Comparison of ENCODE assay signal across 8 mouse cellular contexts in genomic region chr10:19934384-19935294, GRCm38 (mm10). TPM values are rescaled to one million over a fixed set of nuclear protein-coding genes. Genes with fewer than 3 reads are reported as not detected.
DNase-seq lines count a peak whose midpoint lies in the region; ATAC-seq and TF ChIP-seq lines count a peak whose summit lies in the region.

TSS of gene Map3k5 (plus strand) at chr10:19934472.

- H3K4me1 ChIP-seq in ES-Bruce4 (ENCODE audit: control insufficient read depth, insufficient read depth, low read length) = no peaks in the 10 kb centered on the region
- H3K4me1 ChIP-seq in embryonic facial prominence, embryonic 15.5 days = peaks cover 8% of the 10 kb centered on the region
- H3K4me1 ChIP-seq in lung, embryonic 16.5 days (replicated peaks; ENCODE audit: control insufficient read depth, insufficient read depth, low read length) = peaks cover 14% of the 10 kb centered on the region

- TF ChIP-seq CTCF in ES-Bruce4 (IDR thresholded peaks at IDR 0.05; ENCODE audit: low read depth, low read length) = no peak
- peak; percentile 49 for TF ChIP-seq CTCF in layer of hippocampus, adult 2 months (conservative IDR thresholded peaks at IDR 0.05)

- WGBS in embryonic facial prominence, embryonic 15.5 days = under 1% methylated on average over 72 of the region's 95 CpGs
- WGBS in lung, embryonic 16.5 days = under 1% methylated on average over 51 of the region's 95 CpGs

- H3K4me3 ChIP-seq in ES-Bruce4 (ENCODE audit: low read depth, low read length) = peak within 1 kb of the TSS; percentile 93
- H3K4me3 ChIP-seq in embryonic facial prominence, embryonic 15.5 days (replicated peaks) = peak within 1 kb of the TSS; percentile 76
- H3K4me3 ChIP-seq in layer of hippocampus, adult 2 months = peak within 1 kb of the TSS; percentile 80
- H3K4me3 ChIP-seq in lung, embryonic 16.5 days (ENCODE audit: low read length) = peak within 1 kb of the TSS; percentile 79

- H3K4me2 ChIP-seq in embryonic facial prominence, embryonic 15.5 days (replicated peaks) = peak within 1 kb of the TSS; percentile 96
- H3K4me2 ChIP-seq in lung, embryonic 16.5 days (ENCODE audit: low read depth, low read length) = peak within 1 kb of the TSS; percentile 98

- TF ChIP-seq EP300 in ES-Bruce4 (IDR thresholded peaks at IDR 0.05; ENCODE audit: insufficient read depth, low read depth, low read length) = no peak

- peak; percentile 59 for ATAC-seq in embryonic facial prominence, embryonic 15.5 days (ENCODE audit: insufficient number of reproducible peaks, low FRiP score, low TSS enrichment, low read depth)
- peak; percentile 76 for ATAC-seq in lung, embryonic 16.5 days (ENCODE audit: low read depth)

- H3K9me3 ChIP-seq in ES-Bruce4 (replicated peaks; ENCODE audit: control insufficient read depth, insufficient read depth, low read length, poor library complexity, severe bottlenecking) = no peaks in the 10 kb centered on the region
- H3K9me3 ChIP-seq in embryonic facial prominence, embryonic 15.5 days (replicated peaks) = no peaks in the 10 kb centered on the region
- no peaks in the 10 kb centered on the region for H3K9me3 ChIP-seq in lung, embryonic 16.5 days (ENCODE audit: control insufficient read depth, low read length)

- peak within 1 kb of the TSS; percentile 67 for H3K9ac ChIP-seq in ES-Bruce4 (ENCODE audit: low read depth, poor library complexity, severe bottlenecking)
- H3K9ac ChIP-seq in embryonic facial prominence, embryonic 15.5 days = peak within 1 kb of the TSS; percentile 54
- peak within 1 kb of the TSS; percentile 79 for H3K9ac ChIP-seq in lung, embryonic 16.5 days (ENCODE audit: low read length)

- DNase-seq in adrenal gland, postnatal 25 days = peak; percentile 69
- DNase-seq in heart, postnatal 14 days = peak; percentile 62 to 64
- DNase-seq in layer of hippocampus, adult 2 months (ENCODE audit: low spot score in 2 of 2) = peak in 1 of 2 experiments; percentile 37
- peak; percentile 65 for DNase-seq in ovary, postnatal 36 days (ENCODE audit: low spot score)
- DNase-seq in urinary bladder, postnatal 36 days (ENCODE audit: low spot score in 2 of 2) = no peak

- TF ChIP-seq POLR2A in ES-Bruce4 (IDR thresholded peaks at IDR 0.05; ENCODE audit: insufficient read depth, low read length) = no peak

- H3K27ac ChIP-seq in ES-Bruce4 (ENCODE audit: insufficient read depth, low read length) = no peak within 1 kb of the TSS
- peak within 1 kb of the TSS; percentile 72 for H3K27ac ChIP-seq in embryonic facial prominence, embryonic 15.5 days (replicated peaks)
- H3K27ac ChIP-seq in layer of hippocampus, adult 2 months = peak within 1 kb of the TSS; percentile 93
- peak within 1 kb of the TSS; percentile 84 for H3K27ac ChIP-seq in lung, embryonic 16.5 days (ENCODE audit: low read length)

- no peaks in the 10 kb centered on the region for H3K36me3 ChIP-seq in ES-Bruce4 (ENCODE audit: control insufficient read depth, insufficient read depth, low read length, poor library complexity, severe bottlenecking)
- H3K36me3 ChIP-seq in embryonic facial prominence, embryonic 15.5 days = no peaks in the 10 kb centered on the region
- H3K36me3 ChIP-seq in lung, embryonic 16.5 days (ENCODE audit: control insufficient read depth, insufficient read depth, low read length) = no peaks in the 10 kb centered on the region

- intact Hi-C loops in heart, postnatal 14 days (cut with DNase I) = loop anchor here (1.0 to 10.0 kb wide), 4 partner anchors 70 to 190 kb away; no protein-coding TSS in a partner anchor

- H3K27me3 ChIP-seq in ES-Bruce4 (ENCODE audit: control insufficient read depth, insufficient read depth, low read length, poor library complexity, severe bottlenecking) = peaks cover 3% of the 10 kb centered on the region
- H3K27me3 ChIP-seq in embryonic facial prominence, embryonic 15.5 days = no peaks in the 10 kb centered on the region
- H3K27me3 ChIP-seq in lung, embryonic 16.5 days (ENCODE audit: control insufficient read depth, insufficient read depth, low read depth, low read length) = peaks cover 3% of the 10 kb centered on the region; the same call in 1 of the 2 replicates

RNA-seq across cellular contexts. Expression of gene Map3k5, which starts in this region (rescaled TPM):
- 9.7 and 10.7 TPM in 2 replicates for polyA plus RNA-seq in ES-Bruce4 (2011; ENCODE audit: insufficient read depth, insufficient read length, low read depth, missing spikeins)
- total RNA-seq in adrenal gland, postnatal 25 days (2021) = 20.3 and 22.9 TPM in 2 replicates
- 1.8 and 2.1 TPM in 2 replicates for polyA plus RNA-seq in embryonic facial prominence, embryonic 15.5 days (2015; fragmentation: Nextera tagmentation; extraction: Ambion mirVana)
- 10 to 100 TPM; 30.0 to 38.9 TPM for total RNA-seq in heart, postnatal 14 days (2021)
- total RNA-seq in layer of hippocampus, adult 2 months (2021) = 10 to 100 TPM; 30.6 to 33.1 TPM
- 1.2 and 1.7 TPM in 2 replicates for polyA plus RNA-seq in lung, embryonic 16.5 days (2015; fragmentation: Nextera tagmentation; extraction: Ambion mirVana)

Comparison
In these comparisons a context has a peak if more than half of its experiments do, and no peak if none do; other contexts are left out.
1. DNase-seq: peak in adrenal gland, postnatal 25 days (single experiment), heart, postnatal 14 days (2 of 2) and ovary, postnatal 36 days (single experiment); none in urinary bladder, postnatal 36 days (0 of 2).
2. Peak in every context shown above with its lines, with median percentiles within 50 percentile points of each other: H3K4me3 ChIP-seq and H3K9ac ChIP-seq.